Mouse (Mus musculus) layer of hippocampus, adult 6 months (tissue): ENCODE data around the gene Gm6205. TPM values are rescaled to one million over a fixed set of nuclear protein-coding genes. Genes with fewer than 3 reads are reported as not detected.

ENCODE experiments used
- long read RNA-seq, 2 experiments: library from polyadenylated mRNA; unstranded; transcript quantifications; one replicate each; pipeline ENCODE4 v2.0.0; 2019 to 2020
- polyA plus RNA-seq: library from polyadenylated mRNA; unstranded; fragments of <200 nt; fragmentation: Nextera tagmentation; gene quantifications from 2 replicates; pipeline ENCODE4 v1.2.3, GENCODE M21; 2021

The Gm6205 gene
- polyA plus RNA-seq = not detected in 2 replicates
- long read RNA-seq, experiment 1 = 0 reads
- long read RNA-seq, experiment 2 = 0 reads

DNA sequence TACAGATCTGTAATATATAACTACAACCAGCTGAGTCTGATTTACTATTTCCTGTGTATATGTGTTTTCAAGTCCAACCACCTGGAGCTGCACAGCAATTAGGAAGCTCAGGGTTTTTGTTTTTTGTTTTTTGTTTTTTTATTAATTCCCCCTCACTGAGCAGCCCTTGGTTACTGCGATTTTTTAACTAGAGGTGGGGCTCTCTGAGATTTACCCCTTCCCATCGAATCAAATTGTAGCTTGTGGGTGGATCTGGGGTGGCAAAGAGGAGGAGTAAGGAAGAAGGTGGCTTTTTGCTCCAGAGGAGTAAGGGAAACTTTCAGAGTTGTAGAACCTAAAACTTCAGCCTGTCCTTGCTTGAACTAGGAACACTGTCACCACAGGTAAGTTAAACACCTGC lies at the start of gene Gm6205:
Gm6205 (plus strand) TSS at position 301 of the 400 bp plus-strand sequence.

DNA sequence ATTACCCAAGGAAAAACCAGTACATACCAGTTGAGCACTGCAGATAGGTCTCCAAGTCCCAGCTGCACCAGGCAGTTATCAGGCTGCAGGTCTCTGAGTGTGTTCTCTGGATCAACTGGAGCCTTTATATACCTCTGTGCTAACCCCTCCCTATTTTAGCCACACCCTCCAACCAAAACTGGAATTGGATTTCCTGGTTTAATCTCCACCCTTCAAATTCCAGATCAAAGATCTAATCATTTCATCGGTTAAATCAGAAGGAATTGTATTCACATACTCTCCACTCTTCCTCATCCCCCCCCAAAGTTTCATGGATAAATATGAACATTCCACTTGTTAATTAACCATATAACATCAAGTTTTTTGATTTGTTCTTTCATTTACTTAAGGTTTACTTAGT lies 31.9 kb upstream of the Gm6205 start, which contains the start of gene Gm3147:
Gm3147 (minus strand) TSS at position 101 of the 400 bp plus-strand sequence.

DNA sequence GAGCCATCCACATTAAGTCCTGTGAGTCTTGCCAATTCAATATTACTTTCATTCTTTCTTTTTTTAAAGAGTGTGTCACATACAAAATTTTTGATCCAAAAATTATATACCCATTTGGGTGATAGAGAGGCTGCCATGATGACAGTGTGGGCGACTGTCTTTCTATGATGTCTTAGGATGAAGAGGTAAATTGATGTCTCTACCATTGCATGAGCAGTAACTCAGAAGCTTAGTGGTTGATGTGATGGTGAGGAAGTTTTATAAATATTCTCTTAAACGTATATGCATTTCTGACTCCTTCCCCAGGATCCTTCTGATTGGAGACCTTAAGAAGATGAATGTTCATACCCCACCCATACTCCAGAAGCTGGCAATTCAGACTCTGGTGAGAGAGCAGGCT lies 24.5 kb upstream of the Gm6205 start, which contains the start of gene Gm6509:
Gm6509 (plus strand) TSS at position 301 of the 400 bp plus-strand sequence.

Other genes starting within 250 kb of the Gm6205 start
- gene Gm7682, start 202.6 kb upstream of the Gm6205 start, polyA plus RNA-seq = not detected in 2 replicates
- gene Gm3139, start 122.1 kb upstream of the Gm6205 start, polyA plus RNA-seq = not detected in 2 replicates
- not detected in 2 replicates for gene Gm3147, start 32.0 kb upstream of the Gm6205 start, polyA plus RNA-seq
- not detected in 2 replicates for gene Gm6509, start 24.4 kb upstream of the Gm6205 start, polyA plus RNA-seq
- not detected in 2 replicates for gene Gm3183, start 217.1 kb downstream of the Gm6205 start, polyA plus RNA-seq